Mouse (Mus musculus) CH12.LX (cell line): ENCODE measurements at regions not wholly inside any gene's neighbourhood (a gene's known extent, or its start where the extent isn't known, plus 50 kb on each side); places are given as distances from the start of the nearest gene placed in this dataset.

Experiments
- CTCF ChIP-seq, 2 experiments: IDR thresholded peaks in 1 of 2; conservative IDR thresholded peaks in 1 of 2; 2 replicates each; pipeline ENCODE4 v1.5.1; 2011 to 2012; ENCODE audit warnings: low read depth in 2 of 2, low read length in 2 of 2, improper control_type of control experiment in 1 of 2, inconsistent platforms in 1 of 2, mild to moderate bottlenecking in 1 of 2, moderate library complexity in 1 of 2
- EP300 ChIP-seq: IDR thresholded peaks from 2 replicates; pipeline ENCODE4 v1.6.1; 2011; ENCODE audit warnings: low read length, improper control_type of control experiment
- HCFC1 ChIP-seq: IDR thresholded peaks from 2 replicates; pipeline ENCODE4 v1.6.1; 2012; ENCODE audit warnings: low read depth, mild to moderate bottlenecking, inconsistent platforms, low read length, improper control_type of control experiment
- KAT2A ChIP-seq: IDR thresholded peaks from 2 replicates; pipeline ENCODE4 v1.6.1; 2012; ENCODE audit warnings: low read length, improper control_type of control experiment, inconsistent platforms; ENCODE audit not compliant: insufficient replicate concordance
- MAFK ChIP-seq: IDR thresholded peaks from 2 replicates; pipeline ENCODE4 v1.6.1; 2011; ENCODE audit warnings: low read length, improper control_type of control experiment; ENCODE audit not compliant: insufficient replicate concordance
- MEF2A ChIP-seq: IDR thresholded peaks from 2 replicates; pipeline ENCODE4 v1.6.1; 2014; ENCODE audit warnings: low read depth, mild to moderate bottlenecking, inconsistent platforms, low read length, improper control_type of control experiment, borderline replicate concordance
- NRF1 ChIP-seq: IDR thresholded peaks from 2 replicates; pipeline ENCODE4 v1.6.1; 2014; ENCODE audit warnings: low read depth, mild to moderate bottlenecking, inconsistent platforms, low read length, improper control_type of control experiment, moderate library complexity
- USF1 ChIP-seq: IDR thresholded peaks from 2 replicates; pipeline ENCODE4 v1.6.1; 2014; ENCODE audit warnings: low read depth, mild to moderate bottlenecking, inconsistent platforms, low read length, improper control_type of control experiment
- ZNF384 ChIP-seq: IDR thresholded peaks from 2 replicates; pipeline ENCODE4 v1.6.1; 2012; ENCODE audit warnings: low read depth, low read length, improper control_type of control experiment, inconsistent platforms

DNA sequence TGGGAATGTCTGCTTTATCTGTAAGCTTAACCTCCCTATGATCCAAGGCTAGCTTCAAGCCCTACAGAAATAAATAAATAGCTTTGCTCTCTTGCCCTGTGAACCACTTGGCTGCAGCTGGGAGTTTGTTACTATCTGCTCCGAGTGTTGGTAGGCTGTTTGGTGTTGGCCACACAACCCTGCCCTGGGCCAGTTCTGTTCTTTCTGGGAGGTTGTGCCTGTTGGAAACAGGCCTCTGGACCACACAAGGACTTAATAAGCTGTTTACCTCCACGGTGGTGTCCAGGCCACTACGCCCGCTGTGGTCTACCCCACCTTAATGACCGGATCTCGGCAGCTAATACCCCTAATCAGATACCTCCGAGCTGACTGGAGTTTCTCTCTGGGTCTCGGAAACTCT is 136.1 kb downstream of the Ercc6l2 start:
- TF ChIP-seq HCFC1: no peak
- TF ChIP-seq CTCF (conservative IDR thresholded peaks at IDR 0.05 in 1 of 2, IDR thresholded peaks at IDR 0.05 in 1 of 2; ENCODE audit: low read depth in 2 of 2, low read length in 2 of 2): no peak
- TF ChIP-seq EP300: no peak
- TF ChIP-seq USF1: no peak
- TF ChIP-seq MAFK: no peak
- no peak for TF ChIP-seq NRF1
- no peak for TF ChIP-seq KAT2A
- no peak for TF ChIP-seq MEF2A
- no peak for TF ChIP-seq ZNF384
